Mouse (Mus musculus) thymus, adult 2 months (tissue): Measurements from ENCODE around the gene Gm10220. TPM values are rescaled to one million over a fixed set of nuclear protein-coding genes. Genes with fewer than 3 reads are reported as not detected.
"Not testable (repeated sequence)": the region's sequence is repeated elsewhere in the genome, so short reads cannot be mapped to it uniquely, and the experiment has no call there.

ENCODE experiments used
- DNase-seq: peaks from one replicate; pipeline ENCODE4 v3.0.0; 2021
- H3K27ac ChIP-seq: fragments of 200-500 bp; 2 replicates; pipeline ENCODE4 v1.5.1; 2012; ENCODE audit warnings: low read length, control low read depth; ENCODE audit not compliant: control insufficient read depth, insufficient read depth
- H3K27me3 ChIP-seq: fragments of 200-500 bp; 2 replicates; pipeline ENCODE4 v1.6.1; 2012; ENCODE audit warnings: mild to moderate bottlenecking, low read length, moderate library complexity, mixed read lengths; ENCODE audit not compliant: control insufficient read depth, insufficient read depth
- H3K36me3 ChIP-seq: fragments of 200-500 bp; 2 replicates; pipeline ENCODE4 v1.6.1; 2012; ENCODE audit warnings: mild to moderate bottlenecking, low read length, moderate library complexity; ENCODE audit not compliant: control insufficient read depth, insufficient read depth
- H3K4me1 ChIP-seq: fragments of 200-500 bp; replicated peaks from 2 replicates; pipeline ENCODE4 v1.6.1; 2012; ENCODE audit warnings: low read length; ENCODE audit not compliant: control insufficient read depth, insufficient read depth
- H3K4me3 ChIP-seq: fragments of 200-500 bp; 2 replicates; pipeline ENCODE4 v1.5.1; 2012; ENCODE audit warnings: mild to moderate bottlenecking, low read length, control low read depth, moderate library complexity; ENCODE audit not compliant: control insufficient read depth, insufficient read depth
- CTCF ChIP-seq: fragments of 200-500 bp; IDR thresholded peaks from 2 replicates; pipeline ENCODE4 v1.5.1; 2012; ENCODE audit warnings: mild to moderate bottlenecking, control low read depth, low read length, moderate library complexity, borderline replicate concordance; ENCODE audit not compliant: control insufficient read depth, poor library complexity, insufficient read depth; ENCODE audit errors: extremely low read depth
- POLR2A ChIP-seq: fragments of 200-500 bp; IDR thresholded peaks from 2 replicates; pipeline ENCODE4 v1.6.1; 2012; ENCODE audit warnings: mild to moderate bottlenecking, low read length, control low read depth, moderate library complexity; ENCODE audit not compliant: control insufficient read depth, poor library complexity, insufficient read depth; ENCODE audit errors: extremely low read depth
- WGBS: fragments of 180-500 bp; shearing (Covaris S2); methylation state at CpG from one replicate; pipeline ENCODE4 v1.1.7; 2018; 5-methylcytosine and 5-hydroxymethylcytosine counted together
- polyA plus RNA-seq: library from polyadenylated mRNA; depleted of rRNA; stranded (reverse); fragments of >200 nt; gene quantifications from 2 replicates; pipeline ENCODE4 v1.2.3, GENCODE M21; 2012; rRNA removed

The Gm10220 gene
- polyA plus RNA-seq: not detected in 2 replicates

- not testable (repeated sequence) for H3K4me3 ChIP-seq, H3K4me1 ChIP-seq, H3K27me3 ChIP-seq, H3K36me3 ChIP-seq, DNase-seq, H3K27ac ChIP-seq
- WGBS: no CpG with 5 or more reads among the region's 3 CpGs
These were observed at the start of gene Gm10220 for GRCm38 (mm10) chr5:26121321-26121720. Gene Gm10220 (minus strand): TSS chr5:26121421.

DNA sequence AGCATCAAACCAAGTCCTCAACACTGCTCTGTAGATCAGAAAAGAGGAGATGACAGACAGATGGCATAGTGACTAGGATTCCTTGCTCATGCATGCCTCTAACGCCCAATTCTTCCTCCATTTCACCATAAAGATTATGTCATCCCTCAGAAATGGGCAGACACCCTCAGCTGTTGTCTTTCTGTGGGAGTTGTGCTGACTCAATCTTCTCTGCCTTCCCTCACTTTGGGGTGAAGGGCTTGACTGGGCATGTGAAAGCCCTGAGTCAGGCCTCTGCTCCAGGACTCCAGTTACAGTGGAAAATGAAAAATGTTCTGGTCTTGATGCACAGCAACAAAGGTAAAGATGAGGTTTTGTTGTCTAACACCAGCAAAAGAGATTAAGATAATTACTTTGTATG lies 48.6 kb upstream of the Gm10220 start:
- no peak overlapping the region for H3K27ac ChIP-seq
- DNase-seq: no peak
- no peaks in the 10 kb centered on the region for H3K36me3 ChIP-seq
- WGBS: 75% methylated on average over 1 of the region's 1 CpGs
- H3K4me3 ChIP-seq: no peak overlapping the region
- no peak for TF ChIP-seq CTCF
- TF ChIP-seq POLR2A: no peak
- no peaks in the 10 kb centered on the region for H3K4me1 ChIP-seq
- no peaks in the 10 kb centered on the region for H3K27me3 ChIP-seq

- no peak overlapping the region for H3K27ac ChIP-seq
- 96% methylated on average over 5 of the region's 5 CpGs for WGBS
- no peak for DNase-seq
These were observed 44.6 kb upstream of the Gm10220 start for GRCm38 (mm10) chr5:26165791-26166165.

DNA sequence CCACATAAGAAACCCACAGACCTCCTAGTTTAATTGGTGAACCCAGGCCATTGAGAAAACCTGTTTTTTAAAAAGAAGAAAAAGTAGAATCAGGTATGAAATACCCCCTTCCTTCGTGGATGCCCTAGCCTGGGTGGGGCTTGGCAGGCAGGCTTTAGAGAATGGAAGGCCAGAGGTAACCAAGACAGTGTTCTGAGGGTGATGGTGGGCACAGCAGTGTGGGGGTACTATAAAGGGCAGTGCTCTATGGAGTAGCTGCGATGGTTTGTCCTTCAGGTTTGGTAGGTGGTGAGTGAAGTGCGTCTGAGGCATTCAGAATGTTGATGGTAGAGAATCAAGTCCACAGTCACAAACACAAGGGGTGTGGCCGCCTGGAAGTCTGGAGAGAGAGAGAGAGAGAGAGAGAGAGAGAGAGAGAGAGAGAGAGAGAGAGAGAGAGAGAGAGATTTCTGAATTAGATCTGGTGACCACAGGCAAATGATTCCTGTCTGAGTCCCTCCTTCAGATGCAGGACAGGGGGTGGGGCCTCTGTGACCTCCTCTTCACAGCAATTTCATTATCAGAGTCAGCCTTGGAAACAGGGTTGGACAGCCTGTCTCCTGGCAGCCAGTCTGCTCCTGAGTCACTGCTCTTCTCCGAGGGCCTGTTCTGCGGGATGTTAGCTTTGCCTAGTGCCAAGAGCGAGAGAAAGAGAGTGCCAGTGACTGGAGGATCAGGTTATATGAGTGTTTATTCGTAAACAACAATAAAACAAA lies 44.0 kb upstream of the Gm10220 start:
- 84% methylated on average over 8 of the region's 8 CpGs for WGBS
- TF ChIP-seq POLR2A (no peak), CTCF (no peak)
- no peaks in the 10 kb centered on the region for H3K4me1 ChIP-seq
- no peak overlapping the region for H3K4me3 ChIP-seq
- no peak overlapping the region for H3K27ac ChIP-seq
- no peaks in the 10 kb centered on the region for H3K36me3 ChIP-seq
- H3K27me3 ChIP-seq: no peaks in the 10 kb centered on the region
- no peak for DNase-seq

More at GRCm38 (mm10) chr5:26165791-26166165, 44.6 kb upstream of the Gm10220 start:
- H3K4me1 ChIP-seq: no peaks in the 10 kb centered on the region
- H3K27me3 ChIP-seq: no peaks in the 10 kb centered on the region
- TF ChIP-seq CTCF (no peak), POLR2A (no peak)
- no peaks in the 10 kb centered on the region for H3K36me3 ChIP-seq
- H3K4me3 ChIP-seq: no peak overlapping the region

- DNase-seq: no peak
- TF ChIP-seq CTCF: no peak
- TF ChIP-seq POLR2A: no peak
- no peaks in the 10 kb centered on the region for H3K4me1 ChIP-seq
- no peaks in the 10 kb centered on the region for H3K36me3 ChIP-seq
- no peak overlapping the region for H3K27ac ChIP-seq
- no peaks in the 10 kb centered on the region for H3K27me3 ChIP-seq
- 83% methylated on average over 10 of the region's 10 CpGs for WGBS
- no peak overlapping the region for H3K4me3 ChIP-seq
These were observed 36.4 kb upstream of the Gm10220 start for GRCm38 (mm10) chr5:26157396-26158170.

GRCm38 (mm10) chr5:26142891-26143290 lies 21.7 kb upstream of the Gm10220 start:
- no peaks in the 10 kb centered on the region for H3K36me3 ChIP-seq
- DNase-seq: no peak
- H3K4me3 ChIP-seq: no peak overlapping the region
- H3K27ac ChIP-seq: no peak overlapping the region
- no peaks in the 10 kb centered on the region for H3K4me1 ChIP-seq
- TF ChIP-seq POLR2A: no peak
- TF ChIP-seq CTCF: no peak
- no peaks in the 10 kb centered on the region for H3K27me3 ChIP-seq
- WGBS: 91% methylated on average over 6 of the region's 6 CpGs

GRCm38 (mm10) chr5:26105262-26105661 lies 16.0 kb downstream of the Gm10220 start, which contains the start of gene 5031410I06Rik:
Gene 5031410I06Rik (minus strand): TSS chr5:26105362.
- H3K4me3 ChIP-seq, H3K27ac ChIP-seq, H3K36me3 ChIP-seq, DNase-seq, H3K27me3 ChIP-seq, H3K4me1 ChIP-seq: not testable (repeated sequence)
- no CpG with 5 or more reads among the region's 3 CpGs for WGBS

GRCm38 (mm10) chr5:26089191-26089590 lies 32.0 kb downstream of the Gm10220 start, which contains the start of gene Gm10471:
Gene Gm10471 (minus strand): TSS chr5:26089291.
- not testable (repeated sequence) for H3K4me1 ChIP-seq, H3K27me3 ChIP-seq, H3K27ac ChIP-seq, H3K36me3 ChIP-seq, H3K4me3 ChIP-seq, DNase-seq
- 72% methylated on average over 1 of the region's 1 CpGs for WGBS

GRCm38 (mm10) chr5:26079023-26079422 lies 42.2 kb downstream of the Gm10220 start:
- not testable (repeated sequence) for H3K4me3 ChIP-seq, H3K36me3 ChIP-seq, DNase-seq, H3K4me1 ChIP-seq, H3K27me3 ChIP-seq, H3K27ac ChIP-seq
